In genomic region chr6:148046881-148047649, GRCm38 (mm10) we compare ENCODE assay signal across 9 mouse cellular contexts. TPM values are rescaled to one million over a fixed set of nuclear protein-coding genes. Genes with fewer than 3 reads are reported as not detected.
DNase-seq lines count a peak whose midpoint lies in the region; ATAC-seq and TF ChIP-seq lines count a peak whose summit lies in the region.
"Had no signal": no experiment of that assay in that cellular context is flagged by ENCODE, and none has a peak within 500 bp of the region (broad histone marks: within the 10 kb centered on the region; RNA-seq: fewer than 3 reads in every experiment).

Far2 (plus strand) TSS chr6:148047259.

- H3K27me3 ChIP-seq in lung, embryonic 15.5 days: 0 out of 2 replicates have a peak, but pooled peaks cover 12% of the 10 kb centered on the region
- no peaks in the 10 kb centered on the region for H3K27me3 ChIP-seq in midbrain, embryonic 16.5 days (ENCODE audit: control insufficient read depth, insufficient read depth, low read depth, low read length)

- no peak for TF ChIP-seq CTCF in lung, adult 2 months (IDR thresholded peaks at IDR 0.05; ENCODE audit: insufficient read depth, low read length)

- no peak for DNase-seq in lung, adult 2 months
- peak; percentile 52 to 55 for DNase-seq in cerebellum, postnatal 36 days
- DNase-seq in left cerebral cortex, adult 11 months (ENCODE audit: low spot score): peak; percentile 21
- DNase-seq in natural killer cell, adult 2 months (ENCODE audit: low spot score in 2 of 2): no peak
- no peak for DNase-seq in thymus, postnatal 4 days

- H3K36me3 ChIP-seq in lung, embryonic 15.5 days: no peaks in the 10 kb centered on the region
- no peaks in the 10 kb centered on the region for H3K36me3 ChIP-seq in midbrain, embryonic 16.5 days (ENCODE audit: control insufficient read depth, insufficient read depth, low read length)

- H3K4me2 ChIP-seq in lung, embryonic 15.5 days: peak within 1 kb of the TSS; percentile 86
- H3K4me2 ChIP-seq in midbrain, embryonic 16.5 days (ENCODE audit: low read length): peak within 1 kb of the TSS; percentile 83

- H3K9ac ChIP-seq in lung, embryonic 15.5 days: peak within 1 kb of the TSS; percentile 42
- H3K9ac ChIP-seq in midbrain, embryonic 16.5 days (ENCODE audit: low read depth, low read length): peak within 1 kb of the TSS; percentile 86

- no peaks in the 10 kb centered on the region for H3K9me3 ChIP-seq in lung, embryonic 15.5 days
- no peaks in the 10 kb centered on the region for H3K9me3 ChIP-seq in midbrain, embryonic 16.5 days (replicated peaks; ENCODE audit: control insufficient read depth, low read length, poor library complexity, severe bottlenecking)
- H3K9me3 ChIP-seq: megakaryocyte, embryonic 14.5 days had no signal

- H3K27ac ChIP-seq in lung, embryonic 15.5 days: no peak within 1 kb of the TSS
- H3K27ac ChIP-seq in midbrain, embryonic 16.5 days (ENCODE audit: low read length): peak within 1 kb of the TSS; percentile 78

- peaks cover 3% of the 10 kb centered on the region; the same call in 1 of the 2 replicates for H3K4me1 ChIP-seq in lung, embryonic 15.5 days
- H3K4me1 ChIP-seq in lung, adult 2 months (ENCODE audit: control insufficient read depth, insufficient read depth, low read length): no peaks in the 10 kb centered on the region
- H3K4me1 ChIP-seq in midbrain, embryonic 16.5 days (ENCODE audit: control insufficient read depth, insufficient read depth, low read length): 0 out of 2 replicates have a peak, but pooled peaks cover 2% of the 10 kb centered on the region

- ATAC-seq in lung, embryonic 15.5 days (ENCODE audit: borderline replicate concordance, extremely low read depth, low FRiP score, low TSS enrichment): peak; percentile 69; the same call in 1 of the 2 replicates
- ATAC-seq in granulocyte monocyte progenitor cell, adult 5-6 weeks (replicated peaks; ENCODE audit: poor library complexity, severe bottlenecking): peak; percentile 12; the same call in 1 of the 2 replicates
- ATAC-seq in midbrain, embryonic 16.5 days: peak; percentile 88

- peak within 1 kb of the TSS; percentile 42 for H3K4me3 ChIP-seq in lung, embryonic 15.5 days
- no peak within 1 kb of the TSS for H3K4me3 ChIP-seq in lung, adult 2 months (replicated peaks; ENCODE audit: extremely low read depth, low read depth, low read length)
- peak within 1 kb of the TSS; percentile 53 for H3K4me3 ChIP-seq in midbrain, embryonic 16.5 days (ENCODE audit: low read depth, low read length)
- H3K4me3 ChIP-seq: megakaryocyte, embryonic 14.5 days had no signal

- no peak for TF ChIP-seq POLR2A in lung, adult 2 months (IDR thresholded peaks at IDR 0.05; ENCODE audit: borderline replicate concordance, extremely low read depth, low read depth, low read length)

- WGBS in lung, embryonic 15.5 days: 2% methylated on average over 33 of the region's 34 CpGs
- WGBS in lung, adult 2 months: 6% methylated on average over 34 of the region's 34 CpGs
- 2% methylated on average over 34 of the region's 34 CpGs for WGBS in midbrain, embryonic 16.5 days

RNA-seq across cellular contexts. Expression of gene Far2, which starts in this region (rescaled TPM):
- 8.1 and 8.5 TPM in 2 replicates for polyA plus RNA-seq in lung, embryonic 15.5 days (2015; fragmentation: Nextera tagmentation; extraction: Ambion mirVana)
- 0.49 TPM in 1 of 2 replicates, not detected in the other for polyA plus RNA-seq in lung, adult 2 months (2012; rRNA removed)
- total RNA-seq in granulocyte monocyte progenitor cell, adult 5-6 weeks (2014; fragmentation: Nextera tagmentation): 15.3 and 19.3 TPM in 2 replicates
- 21.8 and 22.4 TPM in 2 replicates for total RNA-seq in granulocyte monocyte progenitor cell, adult 5-6 weeks (2017)
- polyA plus RNA-seq in midbrain, embryonic 16.5 days (2015; fragmentation: Nextera tagmentation; extraction: Ambion mirVana): 32.1 and 32.6 TPM in 2 replicates

Comparison
In these comparisons a context has a peak if more than half of its experiments do, and no peak if none do; other contexts are left out.
1. ATAC-seq: peak in every context shown above with its lines; median percentile 88 in midbrain, embryonic 16.5 days; 69 in lung, embryonic 15.5 days; 12 in granulocyte monocyte progenitor cell, adult 5-6 weeks.
2. DNase-seq: peak in cerebellum, postnatal 36 days (2 of 2) and left cerebral cortex, adult 11 months (single experiment); none in lung, adult 2 months (single experiment), natural killer cell, adult 2 months (0 of 2) and thymus, postnatal 4 days (single experiment).